Comparison of ENCODE assay signal across 8 mouse cellular contexts in genomic region chr4:41050726-41051675, GRCm38 (mm10). TPM values are rescaled to one million over a fixed set of nuclear protein-coding genes. Genes with fewer than 3 reads are reported as not detected.
A peak's percentile ranks its signal among the peaks of the same experiment; 100 is the strongest.
DNase-seq lines count a peak whose midpoint lies in the region; ATAC-seq and TF ChIP-seq lines count a peak whose summit lies in the region.

No protein-coding gene starts in this region.

- H3K9me3 ChIP-seq in ES-E14 (ENCODE audit: control insufficient read depth, insufficient read depth, low read depth, low read length) = no peaks in the 10 kb centered on the region
- no peaks in the 10 kb centered on the region for H3K9me3 ChIP-seq in forebrain, embryonic 15.5 days
- H3K9me3 ChIP-seq in lung, embryonic 14.5 days (ENCODE audit: low read depth, low read length) = no peaks in the 10 kb centered on the region

- ATAC-seq in forebrain, embryonic 15.5 days (replicated peaks) = peak; percentile 84
- ATAC-seq in lung, embryonic 14.5 days (ENCODE audit: insufficient read depth) = peak; percentile 68

- H3K4me3 ChIP-seq in ES-E14 (ENCODE audit: insufficient read depth in 1 of 2, low read depth in 1 of 2, low read length in 2 of 2, poor library complexity in 1 of 2, severe bottlenecking in 1 of 2) = peak overlapping the region; percentile 10 to 29; a peak in 2 of 4 replicates
- H3K4me3 ChIP-seq in forebrain, embryonic 15.5 days = peak overlapping the region; percentile 19; the same call in 1 of the 2 replicates
- H3K4me3 ChIP-seq in layer of hippocampus, adult 2 months = no peak overlapping the region
- H3K4me3 ChIP-seq in lung, embryonic 14.5 days (ENCODE audit: low read depth, low read length) = no peak overlapping the region
- H3K4me3 ChIP-seq in olfactory bulb, adult 2 months (ENCODE audit: insufficient read depth, low read depth, low read length) = peak overlapping the region; percentile 38
- H3K4me3 ChIP-seq in thymus, adult 2 months (ENCODE audit: control insufficient read depth, insufficient read depth, low read length) = no peak overlapping the region

- peak overlapping the region; percentile 37 for H3K4me2 ChIP-seq in forebrain, embryonic 15.5 days (replicated peaks)
- peak overlapping the region; percentile 43 for H3K4me2 ChIP-seq in lung, embryonic 14.5 days

- in situ Hi-C loops in ES-E14 (cut with MboI; ENCODE audit: low sequenced_read_pairs in 2 of 2, unreplicated experiment in 2 of 2) = no loop called here

- H3K4me1 ChIP-seq in ES-E14 (ENCODE audit: control insufficient read depth in 2 of 2, insufficient read depth in 2 of 2, low read length in 2 of 2, poor library complexity in 1 of 2) = peaks cover 0 to 15% of the 10 kb centered on the region in 2 experiments; a peak in 2 of 4 replicates
- H3K4me1 ChIP-seq in forebrain, embryonic 15.5 days = peaks cover 4% of the 10 kb centered on the region; the same call in 1 of the 2 replicates
- peaks cover 8% of the 10 kb centered on the region; the same call in 1 of the 2 replicates for H3K4me1 ChIP-seq in lung, embryonic 14.5 days (ENCODE audit: insufficient read depth)
- peaks cover 4% of the 10 kb centered on the region for H3K4me1 ChIP-seq in olfactory bulb, adult 2 months (ENCODE audit: control insufficient read depth, insufficient read depth, low read length)
- H3K4me1 ChIP-seq in thymus, adult 2 months (replicated peaks; ENCODE audit: control insufficient read depth, insufficient read depth, low read length) = no peaks in the 10 kb centered on the region

- WGBS in forebrain, embryonic 15.5 days = 33% methylated on average over 16 of the region's 16 CpGs
- WGBS in lung, embryonic 14.5 days = 30% methylated on average over 16 of the region's 16 CpGs
- 34% methylated on average over 16 of the region's 16 CpGs for WGBS in olfactory bulb, adult 2 months
- 43% methylated on average over 16 of the region's 16 CpGs for WGBS in thymus, adult 2 months

- H3K27ac ChIP-seq in ES-E14 (ENCODE audit: insufficient read depth, low read depth, low read length, poor library complexity, severe bottlenecking) = peak overlapping the region; percentile 51
- no peak overlapping the region for H3K27ac ChIP-seq in forebrain, embryonic 15.5 days (replicated peaks)
- no peak overlapping the region for H3K27ac ChIP-seq in layer of hippocampus, adult 2 months
- H3K27ac ChIP-seq in lung, embryonic 14.5 days (ENCODE audit: low read depth) = no peak overlapping the region
- H3K27ac ChIP-seq in olfactory bulb, adult 2 months (ENCODE audit: insufficient read depth, low read depth, low read length) = no peak overlapping the region
- no peak overlapping the region for H3K27ac ChIP-seq in thymus, adult 2 months (ENCODE audit: control insufficient read depth, insufficient read depth, low read length)

- no peaks in the 10 kb centered on the region for H3K36me3 ChIP-seq in ES-E14 (ENCODE audit: control insufficient read depth, insufficient read depth, low read length, poor library complexity, severe bottlenecking)
- no peaks in the 10 kb centered on the region for H3K36me3 ChIP-seq in forebrain, embryonic 15.5 days
- H3K36me3 ChIP-seq in lung, embryonic 14.5 days (ENCODE audit: insufficient read depth) = no peaks in the 10 kb centered on the region
- no peaks in the 10 kb centered on the region for H3K36me3 ChIP-seq in thymus, adult 2 months (ENCODE audit: control insufficient read depth, insufficient read depth, low read length)

- no peaks in the 10 kb centered on the region for H3K27me3 ChIP-seq in forebrain, embryonic 15.5 days
- no peaks in the 10 kb centered on the region for H3K27me3 ChIP-seq in lung, embryonic 14.5 days (ENCODE audit: insufficient read depth, low read length)
- H3K27me3 ChIP-seq in thymus, adult 2 months (ENCODE audit: control insufficient read depth, insufficient read depth, low read length) = no peaks in the 10 kb centered on the region

- TF ChIP-seq CTCF in layer of hippocampus, adult 2 months (conservative IDR thresholded peaks at IDR 0.05) = peak; percentile 91
- TF ChIP-seq CTCF in lung, embryonic 14.5 days (IDR thresholded peaks at IDR 0.05; ENCODE audit: low read depth) = peak; percentile 89
- peak; percentile 49 for TF ChIP-seq CTCF in olfactory bulb, adult 2 months (IDR thresholded peaks at IDR 0.05; ENCODE audit: insufficient read depth, low read depth, low read length)
- 0 out of 2 replicates have a peak, but pooled peaks have one; percentile 25 for TF ChIP-seq CTCF in thymus, adult 2 months (IDR thresholded peaks at IDR 0.05; ENCODE audit: borderline replicate concordance, control insufficient read depth, extremely low read depth, insufficient read depth, low read length, poor library complexity)

- 0 out of 2 replicates have a peak overlapping the region, but pooled peaks have one; percentile 61 for H3K9ac ChIP-seq in ES-E14 (ENCODE audit: insufficient read depth, low read depth, low read length, poor library complexity, severe bottlenecking)
- H3K9ac ChIP-seq in forebrain, embryonic 15.5 days (replicated peaks) = peak overlapping the region; percentile 32; the same call in 1 of the 2 replicates
- peak overlapping the region; percentile 21; the same call in 1 of the 2 replicates for H3K9ac ChIP-seq in lung, embryonic 14.5 days

- DNase-seq in ES-E14 (ENCODE audit: low read depth, low spot score) = peak; percentile 81
- DNase-seq in cerebellum, adult 11-12 months = peak; percentile 66
- peak; percentile 91 for DNase-seq in heart, postnatal 4 days
- peak; percentile 69 to 90 for DNase-seq in layer of hippocampus, adult 2 months (ENCODE audit: low spot score in 2 of 2)
- peak; percentile 98 for DNase-seq in lung, embryonic 14.5 days
- peak; percentile 78 for DNase-seq in thymus, adult 2 months

- TF ChIP-seq POLR2A in olfactory bulb, adult 2 months (IDR thresholded peaks at IDR 0.05; ENCODE audit: insufficient read depth, low read depth, low read length) = no peak
- no peak for TF ChIP-seq POLR2A in thymus, adult 2 months (IDR thresholded peaks at IDR 0.05; ENCODE audit: control insufficient read depth, extremely low read depth, insufficient read depth, low read length, poor library complexity)

TF ChIP-seq in ES-E14, 5 proteins besides CTCF, POLR2A, EP300 and RAD21:
- TF ChIP-seq HCFC1 (IDR thresholded peaks at IDR 0.05; ENCODE audit: borderline replicate concordance, insufficient read depth, low read length) = no peak
- 0 out of 2 replicates have a peak, but pooled peaks have one; percentile 58 for TF ChIP-seq ZC3H11A (IDR thresholded peaks at IDR 0.05; ENCODE audit: borderline replicate concordance, low read depth, low read length)

RNA-seq across cellular contexts. Expression of gene Aqp7, which starts 3.1 kb away (rescaled TPM):
- 0.11 TPM in 1 of 2 replicates, not detected in the other for total RNA-seq in ES-E14 (2012; rRNA removed)
- not detected in 2 replicates for polyA plus RNA-seq in forebrain, embryonic 15.5 days (2015; fragmentation: Nextera tagmentation; extraction: Ambion mirVana)
- total RNA-seq in heart, postnatal 4 days (2021) = 10 to 100 TPM; 11.5 to 11.7 TPM
- total RNA-seq in layer of hippocampus, adult 2 months (2021) = under 1 TPM in 1 of 2 experiments, not detected in 1; 0.28 TPM
- polyA plus RNA-seq in lung, embryonic 14.5 days (2014; fragmentation: Nextera tagmentation; extraction: Ambion mirVana) = not detected in 2 replicates
- not detected in 2 replicates for polyA plus RNA-seq in olfactory bulb, adult 2 months (2012; ENCODE audit: insufficient read depth, insufficient read length, low replicate concordance, missing spikeins)
- 5.3 and 5.5 TPM in 2 replicates for polyA plus RNA-seq in thymus, adult 2 months (2012; rRNA removed)

RNA-seq across cellular contexts. Expression of gene Aqp3, which starts 47.0 kb away (rescaled TPM):
- 62.9 and 87.0 TPM in 2 replicates for total RNA-seq in ES-E14 (2012; rRNA removed)
- 0.51 TPM in 1 of 2 replicates, not detected in the other for polyA plus RNA-seq in forebrain, embryonic 15.5 days (2015; fragmentation: Nextera tagmentation; extraction: Ambion mirVana)
- under 1 TPM; 0.14 to 0.19 TPM for total RNA-seq in heart, postnatal 4 days (2021)
- not detected for total RNA-seq in layer of hippocampus, adult 2 months (2021)
- polyA plus RNA-seq in lung, embryonic 14.5 days (2014; fragmentation: Nextera tagmentation; extraction: Ambion mirVana) = 0.24 and 0.51 TPM in 2 replicates
- not detected in 2 replicates for polyA plus RNA-seq in olfactory bulb, adult 2 months (2012; ENCODE audit: insufficient read depth, insufficient read length, low replicate concordance, missing spikeins)
- polyA plus RNA-seq in thymus, adult 2 months (2012; rRNA removed) = 18.8 and 21.1 TPM in 2 replicates

Comparison
In these comparisons a context has a peak if more than half of its experiments do, and no peak if none do; other contexts are left out.
1. H3K4me3 ChIP-seq: peak in ES-E14 (2 of 2), forebrain, embryonic 15.5 days (single experiment) and olfactory bulb, adult 2 months (single experiment); none in layer of hippocampus, adult 2 months (single experiment), lung, embryonic 14.5 days (single experiment) and thymus, adult 2 months (single experiment).
2. CTCF ChIP-seq: peak in every context shown above with its lines; median percentile 91 in layer of hippocampus, adult 2 months; 89 in lung, embryonic 14.5 days; 49 in olfactory bulb, adult 2 months; 25 in thymus, adult 2 months.
3. RNA of gene Aqp3, which starts 47.0 kb away (polyA plus RNA-seq): 18.8 to 21.1 TPM in thymus, adult 2 months; 0.51 TPM in forebrain, embryonic 15.5 days, 0.24 to 0.51 TPM in lung, embryonic 14.5 days and not detected in olfactory bulb, adult 2 months; every median in the first group is over 10 times any median in the second.
4. Peak in every context shown above with its lines, with median percentiles within 50 percentile points of each other: DNase-seq and H3K9ac ChIP-seq.